Mouse (Mus musculus) skeletal muscle tissue, adult 2 months (tissue): ENCODE results near the gene Obsl1.
A peak's percentile ranks its signal among the peaks of the same experiment; 100 is the strongest.

Experiments
- DNase-seq: peaks from one replicate; pipeline ENCODE4 v3.0.0-alpha.2; 2012; ENCODE audit warnings: low read depth, low spot score

The Obsl1 gene

DNA sequence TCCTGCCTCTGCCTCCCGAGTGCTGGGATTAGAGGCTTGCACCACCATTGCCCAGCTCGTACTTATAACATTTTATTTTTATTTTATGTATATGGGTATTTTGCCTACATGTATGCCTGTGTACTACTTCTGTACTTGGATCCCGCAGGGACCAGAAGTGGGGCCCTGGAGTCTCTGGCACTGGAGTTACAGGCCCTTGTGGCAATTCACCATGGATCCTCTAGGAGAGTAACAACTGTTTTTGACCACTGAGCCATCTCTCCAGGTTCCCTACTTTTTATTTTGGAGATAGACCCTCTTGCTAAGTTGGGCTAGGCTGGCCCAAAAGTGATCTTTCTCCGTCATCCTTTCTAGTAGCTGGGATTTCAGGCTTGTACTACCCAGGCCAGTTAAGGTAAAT is 12.2 kb upstream of the Obsl1 start:
- DNase-seq, result no peak

DNA sequence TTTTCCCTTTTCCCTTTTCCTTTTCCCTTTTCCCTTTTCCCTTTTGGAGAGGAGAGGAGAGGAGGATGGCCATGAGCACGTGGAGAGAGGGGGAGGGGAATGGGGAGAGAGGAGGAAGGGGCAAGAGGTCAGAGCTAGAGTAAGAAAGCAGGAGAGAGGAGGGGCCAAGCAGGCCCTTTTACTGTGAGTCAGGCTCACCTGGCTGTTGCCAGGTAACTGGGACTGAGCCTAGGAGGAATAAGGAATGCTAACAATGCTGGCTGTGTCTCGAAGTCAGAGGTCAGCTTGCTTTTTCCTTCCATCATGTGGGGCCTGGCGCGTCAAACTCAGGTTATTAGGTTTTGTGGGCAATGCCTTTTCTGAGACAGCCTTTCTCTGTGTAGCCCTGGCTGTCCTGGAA is 11.7 kb upstream of the Obsl1 start:
- DNase-seq, result no peak

DNA sequence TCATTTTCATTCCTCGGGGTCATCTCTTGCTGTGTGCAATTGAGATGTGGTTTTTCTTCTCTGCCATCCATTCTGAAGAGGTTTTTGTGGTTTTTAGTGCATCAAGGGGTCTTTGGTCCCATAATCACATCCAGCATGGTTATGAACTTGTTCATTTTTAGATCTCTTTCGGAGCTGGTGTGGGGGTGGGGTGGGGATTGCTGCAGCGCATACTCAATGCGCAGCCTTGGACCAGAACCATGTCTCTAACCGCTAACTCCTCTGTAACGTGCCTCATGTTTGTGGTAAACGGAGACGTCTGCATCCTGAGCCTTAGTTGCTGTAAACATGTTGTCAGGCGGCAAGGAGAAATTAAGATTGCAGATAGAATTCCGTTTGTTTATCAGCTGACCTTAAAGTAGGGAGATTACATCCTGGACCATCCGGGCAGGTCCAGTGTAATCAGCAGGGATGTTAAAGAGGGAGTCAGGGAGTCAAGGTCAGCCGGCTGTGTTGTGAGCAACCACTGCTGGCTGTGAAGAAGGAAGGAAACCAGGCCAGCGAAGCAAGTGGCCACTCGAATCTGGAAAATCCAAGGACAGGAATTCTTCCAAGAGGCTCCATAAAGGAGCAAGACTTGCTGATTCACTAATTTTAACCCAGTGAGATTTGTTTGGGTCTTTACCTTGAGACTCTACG is 10.6 kb upstream of the Obsl1 start:
- no peak for DNase-seq

GRCm38 (mm10) chr1:75512550-75512949 is 6.3 kb upstream of the Obsl1 start:
- no peak for DNase-seq

DNA sequence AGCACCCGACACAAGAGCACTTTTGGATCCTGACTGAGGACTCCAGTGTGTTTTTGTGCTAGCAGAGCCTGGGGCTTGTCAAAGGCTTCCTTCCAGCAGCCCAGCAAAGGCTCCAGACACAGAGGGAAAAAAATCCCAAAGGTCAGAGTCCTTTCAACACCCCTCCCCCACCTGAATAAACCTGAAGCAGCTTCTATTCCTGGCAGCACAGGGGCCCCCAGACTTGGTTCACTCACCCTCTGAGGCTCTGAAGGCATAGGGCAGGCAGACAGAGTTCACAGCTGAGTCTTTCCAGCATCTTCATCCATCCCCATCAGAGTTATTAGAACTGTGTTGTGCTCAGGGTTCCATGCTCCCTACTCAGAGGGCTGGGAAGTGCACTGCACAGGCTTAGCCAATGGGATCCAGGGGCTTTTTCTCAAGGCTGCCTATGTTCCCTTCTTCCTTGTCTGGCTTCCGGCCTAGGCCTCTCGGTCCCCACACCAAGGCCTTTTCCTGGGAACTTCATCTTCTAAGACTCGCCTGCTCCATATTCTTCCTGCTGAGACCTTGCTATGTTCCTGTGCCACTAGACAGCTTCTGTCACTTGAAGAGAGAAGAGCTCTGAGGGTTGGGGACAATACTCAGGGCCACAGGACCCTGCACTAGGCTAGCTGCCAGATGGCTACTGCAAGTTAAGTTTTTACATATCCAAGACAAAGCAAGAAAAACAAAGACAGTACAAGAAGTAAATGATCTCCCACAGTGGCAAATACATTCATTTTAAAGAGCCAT is 5.4 kb upstream of the Obsl1 start:
- DNase-seq, result no peak

GRCm38 (mm10) chr1:75510154-75510553 is 3.9 kb upstream of the Obsl1 start:
- DNase-seq, result no peak

- no peak for DNase-seq
These were observed 3.3 kb upstream of the Obsl1 start for GRCm38 (mm10) chr1:75509586-75509985.

DNA sequence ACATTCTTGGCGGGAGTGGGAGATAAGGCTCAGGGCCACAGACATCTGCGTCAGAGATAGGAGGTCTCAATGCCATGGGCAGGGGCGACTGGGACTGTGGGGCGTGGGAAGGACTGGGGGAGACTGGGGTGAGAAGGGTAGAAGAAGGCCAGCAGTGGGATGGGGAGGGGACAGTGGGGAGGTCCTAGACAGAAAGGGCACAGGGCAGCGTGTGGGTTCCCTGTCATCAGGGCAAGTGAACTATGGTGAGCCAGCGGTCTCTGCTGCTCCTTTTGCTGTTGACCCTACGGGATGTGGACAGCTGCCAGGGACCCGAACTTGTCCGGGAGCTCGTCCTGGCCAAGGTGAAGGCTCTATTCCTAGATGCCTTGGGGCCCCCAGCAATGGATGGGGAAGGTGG is 754 bp upstream of the Obsl1 start, which contains the start of gene Inha:
Gene Inha, plus strand, starts transcription at position 72 of the 400 bp plus-strand sequence.
- DNase-seq, result no peak

DNA sequence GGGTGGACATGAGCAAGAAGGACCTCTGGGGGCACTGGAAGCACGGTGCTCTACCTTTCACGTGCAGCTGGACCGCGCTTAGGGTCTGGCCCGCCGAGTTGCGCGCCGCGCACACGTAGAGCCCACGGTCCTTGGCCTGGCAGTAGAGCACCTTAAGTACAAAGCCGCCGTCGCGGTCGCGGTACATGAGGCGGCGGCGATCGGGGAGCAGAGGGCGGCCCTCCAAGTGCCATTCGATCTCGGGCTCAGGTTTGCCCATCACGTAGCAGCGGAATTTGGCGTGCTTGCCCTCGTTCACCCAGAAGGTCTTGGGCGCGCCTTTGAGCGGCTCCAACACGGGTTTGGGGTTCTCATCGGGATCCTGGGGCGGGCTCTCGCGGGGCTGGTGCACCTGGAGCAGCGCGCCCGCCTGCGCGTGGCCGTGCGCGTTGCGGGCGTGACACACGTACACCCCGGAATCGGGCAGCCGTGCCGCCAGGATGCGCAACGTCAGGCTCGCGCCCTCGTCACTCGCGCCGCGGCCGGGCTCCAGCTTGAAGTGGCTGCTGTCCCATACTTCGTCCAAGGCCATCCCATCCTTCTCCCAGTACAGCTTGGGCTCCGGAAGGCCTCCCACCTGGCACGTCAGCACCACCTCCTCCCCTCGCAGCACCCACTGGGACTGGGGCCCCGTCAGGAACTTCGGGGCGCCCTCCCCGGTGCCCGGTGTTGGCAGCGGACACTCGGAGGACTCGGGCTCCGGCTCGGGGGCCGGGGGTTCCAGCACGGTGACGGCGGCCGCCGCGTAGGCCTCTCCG is 895 bp downstream of the Obsl1 start:
- DNase-seq, result peak; percentile 74

GRCm38 (mm10) chr1:75504256-75505045 is 1.8 kb downstream of the Obsl1 start:
- DNase-seq, result no peak

GRCm38 (mm10) chr1:75503651-75503980 is 2.6 kb downstream of the Obsl1 start:
- DNase-seq, result no peak

GRCm38 (mm10) chr1:75502945-75503650 is 3.2 kb downstream of the Obsl1 start:
- DNase-seq, result no peak

DNA sequence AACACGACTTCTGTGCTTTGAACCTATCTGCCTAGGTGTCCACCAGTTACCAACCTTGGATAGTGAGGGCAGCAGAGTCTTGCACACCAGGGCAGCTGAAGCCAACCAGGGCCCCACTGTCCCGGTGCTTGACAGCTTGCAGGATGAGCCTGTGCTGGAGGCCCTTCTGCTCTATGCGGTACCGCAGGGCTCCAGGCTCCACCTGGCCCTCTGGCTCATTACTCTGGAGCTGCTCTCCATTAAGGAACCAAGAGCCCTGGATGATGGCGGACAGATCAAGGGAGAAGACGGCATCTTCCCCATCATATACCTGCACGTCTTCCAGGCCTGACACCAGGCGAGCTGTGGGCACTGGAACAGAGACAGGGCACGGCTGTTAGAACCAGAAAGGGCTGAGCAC is 4.3 kb downstream of the Obsl1 start:
- no peak for DNase-seq

- DNase-seq, result no peak
These were observed 6.8 kb downstream of the Obsl1 start for GRCm38 (mm10) chr1:75499441-75499840.

DNA sequence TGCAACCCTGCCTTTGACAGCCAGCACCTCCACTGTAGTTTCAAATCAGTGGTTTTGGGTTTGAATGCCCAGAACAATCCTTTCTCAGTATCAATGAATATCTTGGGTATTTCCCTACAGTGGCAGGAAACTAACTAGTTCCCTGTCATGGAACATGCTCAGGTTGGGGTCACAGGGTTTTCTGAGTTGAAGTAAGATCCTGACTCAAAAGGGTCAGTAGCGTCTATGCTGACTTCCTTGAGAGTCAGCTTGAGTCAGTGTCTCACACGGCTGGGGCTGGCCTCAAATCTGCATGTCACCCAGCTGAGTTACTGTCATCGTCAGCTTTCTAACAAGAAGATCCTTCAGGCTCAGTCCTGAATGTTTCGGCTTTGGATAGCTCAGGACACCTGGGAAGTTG is 7.4 kb downstream of the Obsl1 start:
- DNase-seq, result no peak

GRCm38 (mm10) chr1:75494878-75495548 is 11.2 kb downstream of the Obsl1 start:
- no peak for DNase-seq

DNA sequence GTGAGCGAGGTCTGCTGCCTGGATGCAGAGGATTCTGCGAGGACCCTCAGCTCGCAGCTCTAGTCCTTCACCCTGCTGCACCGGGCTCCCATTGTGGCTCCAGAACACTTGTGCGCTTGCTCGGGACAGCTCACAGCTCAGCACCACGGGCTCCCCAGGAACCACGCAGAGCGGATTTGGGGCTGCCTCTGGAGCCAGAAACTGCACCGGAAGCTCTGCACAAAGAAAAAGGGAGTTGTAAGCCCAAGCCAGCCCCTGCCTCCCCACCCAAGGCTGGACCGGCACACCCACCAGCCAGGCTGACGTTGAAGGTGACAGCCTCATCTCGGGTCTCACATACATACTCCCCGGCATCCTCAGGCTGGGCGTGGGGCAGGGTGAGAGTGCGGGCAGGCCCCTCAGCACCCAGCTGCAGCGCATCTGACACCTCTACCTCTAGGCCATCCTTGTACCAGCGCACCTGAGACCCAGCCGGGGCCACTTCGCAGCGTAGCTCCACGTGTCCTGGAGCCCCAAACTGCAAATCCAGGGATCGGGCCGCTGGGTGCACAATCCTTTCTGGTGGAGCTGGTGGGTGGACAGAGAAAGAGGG is 13.6 kb downstream of the Obsl1 start:
- DNase-seq, result no peak

- DNase-seq, result no peak
These were observed 15.3 kb downstream of the Obsl1 start for GRCm38 (mm10) chr1:75490785-75491551.

DNA sequence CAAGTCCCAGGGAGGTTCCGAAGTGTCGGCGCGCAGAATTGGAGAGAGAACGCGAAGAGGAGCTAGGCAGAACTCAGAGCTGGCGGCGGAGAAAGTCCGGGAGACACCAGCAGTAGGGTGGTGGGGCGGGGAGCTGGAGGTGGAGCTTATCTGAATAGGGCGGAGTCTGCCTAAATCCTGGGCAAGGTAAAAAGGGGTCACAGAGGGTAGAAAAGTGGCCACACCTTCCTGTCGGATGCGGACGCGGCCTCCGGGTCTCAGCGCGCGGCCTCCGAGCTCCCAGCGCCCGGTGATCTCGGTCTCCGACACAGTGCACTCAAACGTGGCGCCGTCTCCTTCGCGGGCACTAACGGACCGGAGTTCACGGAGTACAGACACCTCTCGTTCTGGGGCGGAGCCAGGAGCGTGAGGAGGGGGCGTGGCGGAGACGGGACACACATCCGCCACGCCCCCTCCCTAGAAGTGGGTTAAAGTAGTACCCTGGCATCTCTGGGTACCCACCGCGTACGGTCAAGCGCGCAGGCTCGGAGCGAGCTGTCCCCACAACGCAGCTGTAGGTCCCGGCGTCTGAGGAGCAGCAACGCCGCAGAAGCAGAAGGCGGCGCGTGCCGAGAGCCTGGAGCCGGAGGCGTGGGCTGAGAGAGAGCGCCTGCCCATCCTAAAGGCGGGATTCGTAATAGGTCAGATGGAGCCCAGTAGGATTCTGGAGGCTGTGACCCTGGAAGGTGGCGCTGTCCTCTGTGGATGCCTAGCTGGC is 18.7 kb downstream of the Obsl1 start:
- no peak for DNase-seq
